Mouse (Mus musculus) megakaryocyte-erythroid progenitor cell, adult 5-6 weeks (primary cell): ENCODE measurements at regions not wholly inside any gene's neighbourhood (a gene's known extent, or its start where the extent isn't known, plus 50 kb on each side); places are given as distances from the start of the nearest gene placed in this dataset.
A peak's percentile ranks its signal among the peaks of the same experiment; 100 is the strongest.

Experiments used
- ATAC-seq: replicated peaks from 2 replicates; pipeline ENCODE4 v1.8.0; 2016; ENCODE audit warnings: mild to moderate bottlenecking, inconsistent platforms; ENCODE audit not compliant: severe bottlenecking, poor library complexity, low FRiP score, low TSS enrichment

GRCm38 (mm10) chr4:152719416-152720127 lies 241.9 kb upstream of the Kcnab2 start:
- ATAC-seq: no peak

- no peak for ATAC-seq
Observed at GRCm38 (mm10) chr4:152710339-152710738, 232.7 kb upstream of the Kcnab2 start.

GRCm38 (mm10) chr4:152700217-152700616 lies 222.5 kb upstream of the Kcnab2 start:
- no peak for ATAC-seq

GRCm38 (mm10) chr4:152697247-152697960 lies 219.7 kb upstream of the Kcnab2 start:
- ATAC-seq: no peak

- no peak for ATAC-seq
Observed at GRCm38 (mm10) chr4:152691735-152692134, 214.1 kb upstream of the Kcnab2 start.

GRCm38 (mm10) chr4:152691302-152691701 lies 213.6 kb upstream of the Kcnab2 start:
- no peak for ATAC-seq

- ATAC-seq: no peak
Observed at GRCm38 (mm10) chr4:152690766-152691165, 213.1 kb upstream of the Kcnab2 start.

- no peak for ATAC-seq
Observed at GRCm38 (mm10) chr4:152689831-152690230, 212.2 kb upstream of the Kcnab2 start.

- no peak for ATAC-seq
Observed at GRCm38 (mm10) chr4:152686509-152687081, 208.9 kb upstream of the Kcnab2 start.

GRCm38 (mm10) chr4:152674140-152674539 lies 196.5 kb upstream of the Kcnab2 start:
- no peak for ATAC-seq

GRCm38 (mm10) chr4:152663482-152663881 lies 185.8 kb upstream of the Kcnab2 start:
- ATAC-seq: no peak

GRCm38 (mm10) chr4:152663069-152663468 lies 185.4 kb upstream of the Kcnab2 start:
- ATAC-seq: no peak

- no peak for ATAC-seq
Observed at GRCm38 (mm10) chr4:152662439-152662838, 184.8 kb upstream of the Kcnab2 start.

- no peak for ATAC-seq
Observed at GRCm38 (mm10) chr4:152650198-152650597, 172.5 kb upstream of the Kcnab2 start.

GRCm38 (mm10) chr4:152647620-152648019 lies 169.9 kb upstream of the Kcnab2 start:
- peak; percentile 47; the same call in 1 of the 2 replicates for ATAC-seq

- ATAC-seq: no peak
Observed at GRCm38 (mm10) chr4:152647084-152647483, 169.4 kb upstream of the Kcnab2 start.

- ATAC-seq: no peak
Observed at GRCm38 (mm10) chr4:152637088-152637487, 159.4 kb upstream of the Kcnab2 start.

GRCm38 (mm10) chr4:152633896-152634295 lies 156.2 kb upstream of the Kcnab2 start:
- ATAC-seq: no peak

- ATAC-seq: no peak
Observed at GRCm38 (mm10) chr4:152628111-152628510, 150.4 kb upstream of the Kcnab2 start.
